Mouse (Mus musculus): Measurements from ENCODE around the gene Dact2. TPM values are rescaled to one million over a fixed set of nuclear protein-coding genes. Genes with fewer than 3 reads are reported as not detected.

Gene Dact2
- 10 to 100 TPM; 76.6 to 98.0 (median 87.1) TPM for total RNA-seq (2022)

GRCm38 (mm10) chr17:14204061-14204460, at the start of gene Dact2:
Gene Dact2, minus strand, starts transcription at chr17:14204304.
- peak in 1 of 2 experiments; percentile 72 for DNase-seq (ENCODE audit: low spot score in 2 of 2)

- no peak for DNase-seq (ENCODE audit: low spot score in 2 of 2)
These were observed 48.4 kb upstream of the Dact2 start for GRCm38 (mm10) chr17:14252456-14252855.

- no peak for DNase-seq (ENCODE audit: low spot score in 2 of 2)
These were observed 46.3 kb upstream of the Dact2 start for GRCm38 (mm10) chr17:14250401-14250800.

- peak in 1 of 2 experiments; percentile 29 for DNase-seq (ENCODE audit: low spot score in 2 of 2)
These were observed 45.5 kb upstream of the Dact2 start for GRCm38 (mm10) chr17:14249595-14249994.

- peak; percentile 34 to 91 for DNase-seq (ENCODE audit: low spot score in 2 of 2)
These were observed 43.8 kb upstream of the Dact2 start for GRCm38 (mm10) chr17:14247931-14248330.

GRCm38 (mm10) chr17:14246266-14246665, 42.2 kb upstream of the Dact2 start:
- DNase-seq (ENCODE audit: low spot score in 2 of 2) = no peak

- no peak for DNase-seq (ENCODE audit: low spot score in 2 of 2)
These were observed 40.3 kb upstream of the Dact2 start for GRCm38 (mm10) chr17:14244195-14244965.

- DNase-seq (ENCODE audit: low spot score in 2 of 2) = peak in 1 of 2 experiments; percentile 21
These were observed 38.5 kb upstream of the Dact2 start for GRCm38 (mm10) chr17:14242634-14243033.

- peak in 1 of 2 experiments; percentile 28 for DNase-seq (ENCODE audit: low spot score in 2 of 2)
These were observed 35.9 kb upstream of the Dact2 start for GRCm38 (mm10) chr17:14239960-14240359.

- DNase-seq (ENCODE audit: low spot score in 2 of 2) = no peak
These were observed 33.0 kb upstream of the Dact2 start for GRCm38 (mm10) chr17:14237134-14237533.

GRCm38 (mm10) chr17:14234774-14235389, 30.8 kb upstream of the Dact2 start:
- no peak for DNase-seq (ENCODE audit: low spot score in 2 of 2)

GRCm38 (mm10) chr17:14233658-14234057, 29.6 kb upstream of the Dact2 start:
- no peak for DNase-seq (ENCODE audit: low spot score in 2 of 2)

- DNase-seq (ENCODE audit: low spot score in 2 of 2) = peak; percentile 56 to 59
These were observed 28.5 kb upstream of the Dact2 start for GRCm38 (mm10) chr17:14232629-14233028.

- DNase-seq (ENCODE audit: low spot score in 2 of 2) = no peak
These were observed 26.8 kb upstream of the Dact2 start for GRCm38 (mm10) chr17:14230698-14231430.

- DNase-seq (ENCODE audit: low spot score in 2 of 2) = no peak
These were observed 24.3 kb upstream of the Dact2 start for GRCm38 (mm10) chr17:14228381-14228780.

- DNase-seq (ENCODE audit: low spot score in 2 of 2) = no peak
These were observed 23.5 kb upstream of the Dact2 start for GRCm38 (mm10) chr17:14227601-14228000.

GRCm38 (mm10) chr17:14226778-14227177, 22.7 kb upstream of the Dact2 start:
- no peak for DNase-seq (ENCODE audit: low spot score in 2 of 2)

GRCm38 (mm10) chr17:14225982-14226652, 22.0 kb upstream of the Dact2 start:
- no peak for DNase-seq (ENCODE audit: low spot score in 2 of 2)

- no peak for DNase-seq (ENCODE audit: low spot score in 2 of 2)
These were observed 17.9 kb upstream of the Dact2 start for GRCm38 (mm10) chr17:14221893-14222615.

- peak in 1 of 2 experiments; percentile 55 for DNase-seq (ENCODE audit: low spot score in 2 of 2)
These were observed 16.6 kb upstream of the Dact2 start for GRCm38 (mm10) chr17:14220606-14221202.

Data from left cerebral cortex, adult 8-10 months (tissue).